Mouse (Mus musculus) lung, embryonic 16.5 days (tissue): ENCODE measurements around the gene Sh2d1b1. TPM values are rescaled to one million over a fixed set of nuclear protein-coding genes. Genes with fewer than 3 reads are reported as not detected.

ENCODE experiments used
- ATAC-seq: fragments of 200-750 bp; cut with Nextera tagmentation; 2 replicates; pipeline ENCODE4 v1.8.0; 2017; ENCODE audit warnings: low read depth, mild to moderate bottlenecking, moderate library complexity
- H3K27ac ChIP-seq: fragments of 300-500 bp; sonication (generic); 2 replicates; pipeline ENCODE4 v1.5.1; 2014; ENCODE audit warnings: mild to moderate bottlenecking, control low read depth, low read length
- H3K27me3 ChIP-seq: fragments of 300-500 bp; sonication (generic); 2 replicates; pipeline ENCODE4 v1.6.1; 2014; ENCODE audit warnings: low read depth, low read length, mixed read lengths; ENCODE audit not compliant: control insufficient read depth, insufficient read depth
- H3K36me3 ChIP-seq: fragments of 300-500 bp; sonication (generic); 2 replicates; pipeline ENCODE4 v1.6.1; 2014; ENCODE audit warnings: low read length; ENCODE audit not compliant: control insufficient read depth, insufficient read depth
- H3K4me1 ChIP-seq: fragments of 300-500 bp; sonication (generic); replicated peaks from 2 replicates; pipeline ENCODE4 v1.6.1; 2014; ENCODE audit warnings: low read length, mixed read lengths; ENCODE audit not compliant: control insufficient read depth, insufficient read depth
- H3K4me2 ChIP-seq: fragments of 300-500 bp; sonication (generic); 2 replicates; pipeline ENCODE4 v1.6.1; 2014; ENCODE audit warnings: low read depth, low read length, control low read depth
- H3K4me3 ChIP-seq: fragments of 300-500 bp; sonication (generic); 2 replicates; pipeline ENCODE4 v1.5.1; 2014; ENCODE audit warnings: mild to moderate bottlenecking, low read length, control low read depth
- H3K9ac ChIP-seq: fragments of 300-500 bp; sonication (generic); 2 replicates; pipeline ENCODE4 v1.6.1; 2014; ENCODE audit warnings: low read length, control low read depth
- H3K9me3 ChIP-seq: fragments of 300-500 bp; sonication (generic); 2 replicates; pipeline ENCODE4 v1.6.1; 2016; ENCODE audit warnings: low read length; ENCODE audit not compliant: control insufficient read depth
- WGBS: fragments of 180-500 bp; shearing (Covaris S2); extraction: QIAGEN DNeasy Blood & Tissue Kit; methylation state at CpG from one replicate; pipeline ENCODE4 v1.1.7; 2014; 5-methylcytosine and 5-hydroxymethylcytosine counted together
- polyA plus RNA-seq: library from polyadenylated mRNA; unstranded; fragments of >200 nt; fragmentation: Nextera tagmentation; extraction: Ambion mirVana; gene quantifications from 2 replicates; pipeline ENCODE4 v1.2.1, GENCODE M21; 2015

Sh2d1b1 gene
- polyA plus RNA-seq, 1 experiment from 2014 or later = 1.4 TPM

DNA sequence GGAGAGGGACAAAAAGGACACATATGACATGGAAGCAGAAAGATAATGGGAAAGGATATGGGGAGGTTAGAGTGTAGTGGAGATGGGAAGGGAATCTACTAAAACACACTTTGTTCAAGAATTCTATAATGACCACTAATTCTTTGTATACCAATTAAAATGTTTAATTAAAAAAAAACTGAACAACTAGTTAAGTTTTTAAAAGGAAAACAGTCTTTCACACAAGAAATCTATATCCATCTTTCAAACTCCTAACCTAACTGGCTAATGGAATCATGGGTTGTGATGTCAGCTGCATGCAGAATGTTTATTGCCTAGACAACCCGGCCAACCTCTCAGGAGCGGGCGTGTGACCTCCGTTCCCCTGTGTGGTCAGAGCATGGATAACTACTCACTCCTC, 31.4 kb downstream of the Sh2d1b1 start, which contains the start of gene Spata46:
Gene Spata46, plus strand, starts transcription at position 301 of the 400 bp plus-strand sequence.
- Histone ChIP-seq H3K9me3 (no peaks in the 10 kb centered on the region), H3K4me3 (no peak within 1 kb of the TSS), H3K27ac (no peak within 1 kb of the TSS), H3K27me3 (no peaks in the 10 kb centered on the region), H3K4me2 (no peak within 1 kb of the TSS), H3K4me1 (no peaks in the 10 kb centered on the region), H3K9ac (no peak within 1 kb of the TSS), H3K36me3 (no peaks in the 10 kb centered on the region)
- ATAC-seq = no peak
- WGBS = 85% methylated on average over 4 of the region's 4 CpGs

DNA sequence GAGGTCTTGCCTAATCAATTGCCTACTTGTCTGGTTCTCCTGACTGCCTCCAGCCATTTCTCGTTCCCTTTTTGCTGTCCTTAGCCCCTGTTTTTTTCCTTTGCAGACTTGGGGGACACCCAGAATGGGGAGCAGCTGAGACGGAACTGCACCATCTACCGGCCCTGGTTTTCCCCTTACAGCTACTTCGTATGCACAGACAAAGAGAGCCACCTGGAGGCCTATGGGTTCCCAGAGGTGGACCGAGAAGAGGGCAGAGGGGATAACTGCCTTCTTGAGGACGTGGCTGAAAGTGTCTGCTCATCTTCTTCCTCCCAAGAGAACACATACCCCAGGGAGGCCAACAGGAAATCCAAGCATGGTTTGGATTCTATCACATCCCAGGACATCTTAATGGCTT, 34.3 kb downstream of the Sh2d1b1 start:
- WGBS = 73% methylated on average over 6 of the region's 6 CpGs
- no peak overlapping the region for H3K4me2 ChIP-seq
- H3K27ac ChIP-seq = no peak overlapping the region
- H3K27me3 ChIP-seq = no peaks in the 10 kb centered on the region
- no peaks in the 10 kb centered on the region for H3K4me1 ChIP-seq
- no peaks in the 10 kb centered on the region for H3K36me3 ChIP-seq
- no peak overlapping the region for H3K4me3 ChIP-seq
- no peak for ATAC-seq
- H3K9ac ChIP-seq = no peak overlapping the region
- no peaks in the 10 kb centered on the region for H3K9me3 ChIP-seq

DNA sequence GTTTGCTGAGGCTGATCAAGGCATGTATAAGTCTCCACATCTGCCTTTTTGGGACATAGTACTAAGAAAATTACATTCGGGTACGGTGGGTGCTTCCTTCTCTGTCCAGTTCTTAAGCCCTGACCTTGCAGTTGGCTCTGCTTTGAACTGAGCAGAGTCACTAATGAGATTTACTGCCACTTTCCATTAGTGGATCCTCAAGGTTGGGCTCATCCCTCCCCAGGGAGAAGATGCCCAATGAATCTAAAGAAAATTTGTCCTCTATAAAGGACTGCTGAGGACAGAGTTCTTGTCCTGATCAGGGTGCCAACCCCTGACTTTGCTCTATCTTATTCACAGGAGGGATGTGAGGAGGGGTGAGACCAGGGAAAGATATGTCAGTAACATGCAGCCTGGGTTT, 44.9 kb downstream of the Sh2d1b1 start:
- Histone ChIP-seq H3K4me1 (peaks cover 5% of the 10 kb centered on the region), H3K4me2 (no peak overlapping the region), H3K9ac (no peak overlapping the region), H3K27me3 (no peaks in the 10 kb centered on the region), H3K36me3 (no peaks in the 10 kb centered on the region), H3K27ac (no peak overlapping the region), H3K4me3 (no peak overlapping the region), H3K9me3 (no peaks in the 10 kb centered on the region)
- no peak for ATAC-seq
- WGBS = 91% methylated on average over 2 of the region's 2 CpGs

DNA sequence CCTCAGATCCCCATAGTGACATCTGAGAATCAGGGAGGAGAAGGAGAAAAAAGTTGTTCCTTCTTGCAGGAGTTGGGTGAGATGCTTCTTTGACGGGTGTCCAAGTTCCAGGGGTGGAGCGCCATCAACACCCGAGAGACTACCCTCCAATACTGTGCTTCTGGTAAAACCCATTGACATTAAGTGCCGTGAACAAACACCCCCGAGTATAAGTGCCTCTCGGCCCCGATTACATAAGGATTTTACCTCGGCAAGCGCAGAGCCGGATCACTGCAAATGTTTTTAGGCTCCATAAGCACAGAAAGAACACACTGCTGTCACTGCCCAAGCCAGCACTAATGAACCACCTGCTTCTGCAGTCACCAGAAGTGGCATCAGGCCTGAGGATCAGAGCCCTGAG, 45.9 kb downstream of the Sh2d1b1 start:
- Histone ChIP-seq H3K27me3 (no peaks in the 10 kb centered on the region), H3K36me3 (no peaks in the 10 kb centered on the region), H3K9ac (no peak overlapping the region), H3K9me3 (no peaks in the 10 kb centered on the region), H3K4me3 (no peak overlapping the region), H3K4me2 (no peak overlapping the region), H3K27ac (no peak overlapping the region), H3K4me1 (peaks cover 5% of the 10 kb centered on the region)
- ATAC-seq = peak; percentile 86
- 62% methylated on average over 10 of the region's 10 CpGs for WGBS

DNA sequence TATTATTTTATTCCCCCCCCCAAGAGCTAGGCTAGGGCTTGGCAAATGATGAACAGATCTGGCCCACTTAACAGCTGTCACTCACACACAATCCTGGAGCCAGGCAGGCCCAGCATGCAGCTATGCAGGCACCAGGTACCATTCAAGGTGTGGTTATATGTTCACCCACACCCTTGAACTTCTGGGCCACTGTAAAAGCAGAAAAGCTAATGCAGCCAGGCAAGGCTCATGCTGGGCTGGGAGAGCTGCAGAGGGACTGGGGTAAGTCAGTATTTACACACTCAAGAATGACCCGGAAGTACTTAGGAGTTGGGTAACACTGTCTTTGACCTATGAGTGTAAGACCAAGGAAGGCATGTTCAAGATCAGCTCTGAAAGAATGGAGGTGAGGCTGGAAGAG, 47.2 kb downstream of the Sh2d1b1 start:
- H3K4me2 ChIP-seq = no peak overlapping the region
- H3K9me3 ChIP-seq = no peaks in the 10 kb centered on the region
- 61% methylated on average over 1 of the region's 1 CpGs for WGBS
- H3K27ac ChIP-seq = no peak overlapping the region
- no peak overlapping the region for H3K4me3 ChIP-seq
- no peaks in the 10 kb centered on the region for H3K36me3 ChIP-seq
- H3K4me1 ChIP-seq = peaks cover 5% of the 10 kb centered on the region
- H3K27me3 ChIP-seq = no peaks in the 10 kb centered on the region
- no peak overlapping the region for H3K9ac ChIP-seq
- ATAC-seq = peak; percentile 37; the same call in 1 of the 2 replicates

DNA sequence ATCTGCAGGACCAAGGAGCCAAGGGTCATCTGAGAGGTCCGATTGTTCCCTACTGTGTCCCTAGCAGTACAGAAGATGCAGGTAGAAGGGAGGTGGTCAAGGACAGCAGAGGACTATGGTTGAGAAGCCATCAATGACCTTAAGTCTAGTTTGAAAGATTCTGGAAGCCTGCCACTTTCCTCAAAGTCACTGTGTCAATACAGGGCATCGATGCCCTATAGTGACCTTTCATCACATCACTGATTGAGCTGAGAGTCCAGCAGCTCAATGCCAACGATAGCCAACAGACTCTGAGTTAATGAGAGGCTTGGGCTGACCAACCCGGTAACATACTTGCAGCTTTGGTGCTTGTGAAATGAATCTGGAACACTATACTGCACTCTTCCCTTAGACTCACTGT, 48.2 kb downstream of the Sh2d1b1 start:
- peaks cover 5% of the 10 kb centered on the region for H3K4me1 ChIP-seq
- ATAC-seq = no peak
- WGBS = 84% methylated on average over 4 of the region's 4 CpGs
- no peaks in the 10 kb centered on the region for H3K36me3 ChIP-seq
- H3K9ac ChIP-seq = no peak overlapping the region
- H3K4me3 ChIP-seq = no peak overlapping the region
- H3K9me3 ChIP-seq = no peaks in the 10 kb centered on the region
- H3K4me2 ChIP-seq = no peak overlapping the region
- H3K27me3 ChIP-seq = no peaks in the 10 kb centered on the region
- no peak overlapping the region for H3K27ac ChIP-seq

DNA sequence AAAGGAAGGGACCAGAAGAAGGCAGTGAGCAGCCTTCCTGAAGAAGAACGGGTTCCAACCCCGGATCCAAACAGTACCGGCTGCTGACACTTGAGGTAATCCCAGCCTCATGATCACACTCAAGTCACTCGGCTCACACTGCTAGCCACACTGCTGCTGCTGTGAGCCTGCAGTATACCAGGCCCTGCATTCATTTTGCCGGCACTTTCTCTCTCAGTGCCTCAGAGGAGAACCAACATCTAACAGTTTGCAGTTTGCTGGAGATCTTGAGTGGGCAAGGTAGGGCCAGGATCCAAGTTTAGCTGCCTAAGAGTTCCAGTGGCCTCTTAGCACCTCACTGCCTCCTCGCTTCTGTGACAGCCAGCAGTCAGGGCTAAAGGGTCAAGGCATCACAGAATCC, 54.8 kb downstream of the Sh2d1b1 start:
- no peaks in the 10 kb centered on the region for H3K9me3 ChIP-seq
- H3K4me3 ChIP-seq = no peak overlapping the region
- no peak overlapping the region for H3K9ac ChIP-seq
- no peak overlapping the region for H3K4me2 ChIP-seq
- H3K36me3 ChIP-seq = no peaks in the 10 kb centered on the region
- no peaks in the 10 kb centered on the region for H3K27me3 ChIP-seq
- H3K4me1 ChIP-seq = no peaks in the 10 kb centered on the region
- no peak for ATAC-seq
- WGBS = 38% methylated on average over 6 of the region's 6 CpGs
- H3K27ac ChIP-seq = no peak overlapping the region

DNA sequence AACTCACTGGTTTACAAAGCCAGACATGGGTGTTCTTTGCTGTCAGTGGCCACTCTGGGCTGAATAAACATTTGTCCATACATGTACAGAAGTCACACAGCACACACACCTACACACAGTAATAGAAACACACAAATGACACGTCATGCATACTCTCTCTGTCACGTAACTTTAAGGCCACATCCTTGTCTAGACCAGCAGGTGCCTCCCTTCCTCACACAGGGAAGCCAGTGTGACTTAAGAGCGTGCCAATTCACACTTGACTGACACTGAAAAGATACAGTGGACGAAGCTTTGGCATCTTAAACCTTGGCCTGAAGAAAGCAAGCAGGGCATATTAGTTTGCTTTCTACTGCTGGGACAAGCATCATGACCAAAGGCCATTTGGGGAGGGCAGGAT, 55.7 kb downstream of the Sh2d1b1 start:
- H3K27me3 ChIP-seq = no peaks in the 10 kb centered on the region
- H3K27ac ChIP-seq = no peak overlapping the region
- no peak overlapping the region for H3K9ac ChIP-seq
- H3K36me3 ChIP-seq = no peaks in the 10 kb centered on the region
- WGBS = 76% methylated on average over 4 of the region's 4 CpGs
- ATAC-seq = no peak
- no peaks in the 10 kb centered on the region for H3K4me1 ChIP-seq
- H3K4me3 ChIP-seq = no peak overlapping the region
- no peaks in the 10 kb centered on the region for H3K9me3 ChIP-seq
- no peak overlapping the region for H3K4me2 ChIP-seq
